Mouse (Mus musculus): Measurements from ENCODE around the gene Zfp990. TPM values are rescaled to one million over a fixed set of nuclear protein-coding genes. Genes with fewer than 3 reads are reported as not detected.
"Not testable (repeated sequence)": the region's sequence is repeated elsewhere in the genome, so short reads cannot be mapped to it uniquely, and the experiment has no call there.

Gene Zfp990
- under 1 TPM; 0.93 to 0.94 TPM for total RNA-seq (2021)

GRCm38 (mm10) chr4:145510459-145510858, at the start of gene Zfp990:
TSS of gene Zfp990 (plus strand) at chr4:145510759.
- intact Hi-C loops (cut with DNase I); DNase-seq: not testable (repeated sequence)

GRCm38 (mm10) chr4:145463553-145464253, 46.9 kb upstream of the Zfp990 start:
- intact Hi-C loops (cut with DNase I), result not testable (repeated sequence)
- DNase-seq, result peak in 1 of 2 experiments; percentile 15

- no peak for DNase-seq
- intact Hi-C loops (cut with DNase I), result no loop called here
These were observed 32.4 kb upstream of the Zfp990 start for GRCm38 (mm10) chr4:145478128-145478527.

GRCm38 (mm10) chr4:145480699-145481098, 29.9 kb upstream of the Zfp990 start:
- DNase-seq; intact Hi-C loops (cut with DNase I): not testable (repeated sequence)

- DNase-seq, result no peak
- intact Hi-C loops (cut with DNase I), result no loop called here
These were observed 21.2 kb upstream of the Zfp990 start for GRCm38 (mm10) chr4:145489396-145489795.

GRCm38 (mm10) chr4:145492132-145492531, 18.4 kb upstream of the Zfp990 start:
- intact Hi-C loops (cut with DNase I), result no loop called here
- no peak for DNase-seq

GRCm38 (mm10) chr4:145493316-145493715, 17.2 kb upstream of the Zfp990 start:
- DNase-seq; intact Hi-C loops (cut with DNase I): not testable (repeated sequence)

GRCm38 (mm10) chr4:145514637-145515036, 4.1 kb downstream of the Zfp990 start:
- DNase-seq; intact Hi-C loops (cut with DNase I): not testable (repeated sequence)

- DNase-seq; intact Hi-C loops (cut with DNase I): not testable (repeated sequence)
These were observed 5.4 kb downstream of the Zfp990 start for GRCm38 (mm10) chr4:145515776-145516565.

GRCm38 (mm10) chr4:145517391-145517790, 6.8 kb downstream of the Zfp990 start:
- intact Hi-C loops (cut with DNase I); DNase-seq: not testable (repeated sequence)

GRCm38 (mm10) chr4:145543861-145544260, 33.3 kb downstream of the Zfp990 start:
- intact Hi-C loops (cut with DNase I); DNase-seq: not testable (repeated sequence)

- intact Hi-C loops (cut with DNase I); DNase-seq: not testable (repeated sequence)
These were observed 34.5 kb downstream of the Zfp990 start for GRCm38 (mm10) chr4:145545106-145545505.

- DNase-seq; intact Hi-C loops (cut with DNase I): not testable (repeated sequence)
These were observed 35.3 kb downstream of the Zfp990 start for GRCm38 (mm10) chr4:145545734-145546349.

- intact Hi-C loops (cut with DNase I); DNase-seq: not testable (repeated sequence)
These were observed 35.9 kb downstream of the Zfp990 start for GRCm38 (mm10) chr4:145546477-145546876.

GRCm38 (mm10) chr4:145556680-145557079, 46.1 kb downstream of the Zfp990 start:
- intact Hi-C loops (cut with DNase I), result loop anchor here (5.0 kb wide), 2 partner anchors 1571 to 1866 kb away; no protein-coding TSS in a partner anchor
- no peak for DNase-seq

GRCm38 (mm10) chr4:145559505-145560099, 49.0 kb downstream of the Zfp990 start:
- DNase-seq, result no peak
- intact Hi-C loops (cut with DNase I), result loop anchor here (1.0 to 5.0 kb wide), 4 partner anchors 152 to 1960 kb away; no protein-coding TSS in a partner anchor

GRCm38 (mm10) chr4:145564111-145564821, 53.7 kb downstream of the Zfp990 start:
- intact Hi-C loops (cut with DNase I), result loop anchor here (5.0 kb wide), 1 partner anchor 157 kb away; no protein-coding TSS in a partner anchor
- DNase-seq, result no peak

- intact Hi-C loops (cut with DNase I); DNase-seq: not testable (repeated sequence)
These were observed 59.9 kb downstream of the Zfp990 start for GRCm38 (mm10) chr4:145570461-145570860.

- intact Hi-C loops (cut with DNase I); DNase-seq: not testable (repeated sequence)
These were observed 66.1 kb downstream of the Zfp990 start for GRCm38 (mm10) chr4:145576623-145577022.

GRCm38 (mm10) chr4:145580333-145580732, 69.8 kb downstream of the Zfp990 start:
- DNase-seq; intact Hi-C loops (cut with DNase I): not testable (repeated sequence)

Data from heart, postnatal 10 days (tissue).